Mouse (Mus musculus): ENCODE measurements around the gene Pknox2. TPM values are rescaled to one million over a fixed set of nuclear protein-coding genes. Genes with fewer than 3 reads are reported as not detected.

The Pknox2 gene
- total RNA-seq (2022): 10 to 100 TPM; 38.5 to 59.5 (median 43.0) TPM

DNA sequence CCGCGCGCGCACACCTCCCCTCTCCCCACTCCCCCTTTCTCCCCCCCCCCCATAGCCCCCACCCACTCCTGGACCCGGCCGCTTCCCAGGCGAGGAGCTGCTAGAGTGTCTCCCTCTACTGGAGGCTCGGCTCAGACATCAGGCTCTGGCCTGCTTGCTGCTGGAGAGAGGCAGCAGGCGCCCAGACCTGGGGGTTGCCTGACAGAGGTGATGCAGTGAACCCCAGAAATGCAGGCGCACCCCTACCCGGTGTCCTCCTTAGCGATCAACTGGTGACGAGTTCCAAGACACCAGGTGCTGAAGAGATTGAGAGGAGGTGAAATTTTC lies at the start of gene Pknox2:
Pknox2 (minus strand) TSS at position 49 of the 327 bp plus-strand sequence.
- DNase-seq (ENCODE audit: low spot score in 2 of 2): peak; percentile 77 to 82

DNA sequence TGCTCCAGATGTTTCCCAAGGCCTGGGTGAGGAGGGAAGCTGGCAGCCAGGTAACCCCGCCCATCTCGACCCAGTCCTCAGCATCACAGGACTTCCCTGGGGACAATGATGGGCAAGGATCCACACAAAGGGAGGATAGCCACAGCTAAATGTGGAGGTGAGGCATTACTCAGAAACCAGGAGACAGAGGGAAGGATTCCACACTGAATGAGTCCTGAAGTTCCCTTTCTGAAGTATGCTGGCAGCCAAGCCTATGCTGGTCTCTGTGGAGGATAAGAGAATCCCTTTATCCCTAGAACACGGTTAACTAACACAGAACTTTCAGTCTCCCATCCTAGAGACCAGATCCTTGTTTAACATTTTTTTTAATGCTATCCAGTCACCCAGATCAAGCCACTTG lies 40.8 kb upstream of the Pknox2 start:
- DNase-seq (ENCODE audit: low spot score in 2 of 2): no peak

DNA sequence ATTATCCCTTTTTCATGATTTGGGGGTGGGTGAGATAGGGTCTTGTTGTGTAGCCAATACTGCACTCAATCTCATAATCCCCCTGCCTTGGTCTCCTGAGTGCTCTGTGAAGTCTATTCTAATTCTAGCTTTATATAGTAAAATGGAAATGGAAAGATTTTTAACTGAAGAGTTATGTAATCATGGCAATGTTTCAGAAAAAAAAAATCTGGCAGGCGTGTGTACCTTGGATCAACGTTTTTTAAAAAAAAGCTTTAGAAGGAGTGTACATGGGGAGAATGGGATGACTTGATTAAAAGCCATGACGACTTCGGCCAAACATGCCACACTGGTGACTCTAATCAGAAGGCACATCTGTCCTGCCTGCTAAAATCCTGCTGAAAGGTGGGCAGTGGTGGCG lies 40.2 kb upstream of the Pknox2 start:
- DNase-seq (ENCODE audit: low spot score in 2 of 2): no peak

DNA sequence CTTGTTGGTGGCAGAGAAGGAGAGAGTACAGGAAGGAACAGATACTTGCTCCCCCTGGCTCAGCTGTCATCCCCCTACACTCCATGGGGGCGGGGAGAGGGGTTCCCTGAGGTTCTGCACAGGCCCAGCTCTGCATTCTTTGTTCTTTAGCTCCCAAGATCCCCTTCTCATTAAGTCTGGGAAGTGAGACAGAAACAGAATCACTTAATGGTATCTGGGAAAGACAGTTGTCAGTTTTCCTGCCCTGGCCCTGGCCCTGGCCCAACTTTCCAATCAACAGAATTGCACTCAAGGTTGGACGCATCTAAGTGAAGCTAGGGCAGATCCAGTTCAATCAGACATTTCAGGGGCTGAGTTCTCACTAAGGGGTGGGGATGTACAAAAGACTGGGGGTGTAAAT lies 36.0 kb upstream of the Pknox2 start:
- no peak for DNase-seq (ENCODE audit: low spot score in 2 of 2)

DNA sequence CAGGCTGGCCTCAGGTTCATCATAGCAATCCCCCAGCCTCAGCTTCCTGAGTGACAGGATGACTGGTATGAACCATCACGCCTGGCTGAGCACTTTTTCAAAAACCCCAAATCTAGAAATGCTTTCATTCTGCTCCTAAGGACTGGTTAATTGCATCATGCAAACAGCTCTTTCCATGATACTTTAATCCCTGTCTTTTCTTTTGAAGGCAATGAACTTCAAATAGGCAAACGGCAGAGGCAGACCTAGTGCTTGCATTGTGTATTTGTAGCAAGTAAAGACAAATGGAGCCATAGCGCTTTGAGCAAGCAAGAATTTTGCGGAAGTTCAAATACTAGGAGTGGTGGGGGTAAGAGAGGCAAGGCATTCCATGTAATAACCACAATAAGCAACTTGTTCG lies 34.4 kb upstream of the Pknox2 start:
- DNase-seq (ENCODE audit: low spot score in 2 of 2): no peak

DNA sequence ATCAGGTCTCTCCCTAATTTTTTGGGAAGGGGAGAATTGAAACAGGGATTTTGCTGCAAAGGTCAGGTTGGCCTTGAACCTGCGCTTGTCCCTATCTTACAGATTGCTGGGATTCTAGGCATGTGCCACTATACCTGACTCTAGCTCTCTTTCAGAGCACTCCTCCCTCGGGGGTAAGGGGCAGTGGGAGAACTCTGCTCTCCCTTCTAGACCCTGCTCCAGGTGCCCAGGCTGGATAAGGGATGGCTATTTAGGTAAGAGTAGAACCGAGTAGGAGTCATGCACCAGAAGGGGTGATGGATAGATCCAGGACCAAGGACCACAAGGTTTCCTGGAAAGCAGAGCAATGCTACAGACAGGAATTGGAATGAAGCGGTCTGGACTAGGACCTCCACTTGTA lies 32.4 kb upstream of the Pknox2 start:
- no peak for DNase-seq (ENCODE audit: low spot score in 2 of 2)

DNA sequence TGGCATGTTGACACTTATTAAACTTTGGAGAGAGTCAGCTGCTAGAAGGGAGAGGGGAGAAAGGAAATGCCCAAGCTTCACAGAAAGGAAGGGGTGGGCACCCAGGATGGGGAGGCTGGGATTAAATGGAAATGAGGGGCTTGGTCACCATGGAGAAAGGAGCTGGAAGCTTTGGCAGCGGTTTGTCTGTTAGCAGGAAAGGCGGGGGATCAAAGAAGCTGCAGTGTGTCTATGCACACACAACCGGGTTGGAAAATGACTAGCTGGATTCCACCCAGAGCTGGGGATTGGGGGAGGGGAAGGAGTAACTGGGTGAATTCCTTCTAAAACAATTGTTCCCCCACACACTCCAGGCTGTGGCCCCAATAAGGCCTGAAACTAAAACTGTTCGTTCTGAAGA lies 31.7 kb upstream of the Pknox2 start:
- peak; percentile 34 to 36 for DNase-seq (ENCODE audit: low spot score in 2 of 2)

DNA sequence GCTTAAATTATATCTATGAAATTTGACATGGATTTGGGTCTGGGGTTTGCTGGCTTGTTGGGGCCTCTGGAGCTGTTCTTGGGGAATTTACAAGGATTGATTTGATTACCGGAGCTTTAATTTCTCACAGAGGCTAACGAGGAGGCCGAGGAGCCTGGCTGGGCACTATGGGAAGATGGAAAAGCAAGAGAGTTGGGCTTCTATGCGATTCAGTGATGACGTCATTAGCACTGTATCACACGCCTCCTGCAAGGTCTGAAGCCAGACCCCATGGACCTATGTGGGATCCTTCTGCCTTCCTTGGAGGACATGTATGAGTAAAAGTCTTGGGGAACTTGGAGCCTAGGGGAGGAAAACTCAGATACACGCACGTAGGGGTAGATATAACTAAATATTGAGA lies 30.3 kb upstream of the Pknox2 start:
- no peak for DNase-seq (ENCODE audit: low spot score in 2 of 2)

DNA sequence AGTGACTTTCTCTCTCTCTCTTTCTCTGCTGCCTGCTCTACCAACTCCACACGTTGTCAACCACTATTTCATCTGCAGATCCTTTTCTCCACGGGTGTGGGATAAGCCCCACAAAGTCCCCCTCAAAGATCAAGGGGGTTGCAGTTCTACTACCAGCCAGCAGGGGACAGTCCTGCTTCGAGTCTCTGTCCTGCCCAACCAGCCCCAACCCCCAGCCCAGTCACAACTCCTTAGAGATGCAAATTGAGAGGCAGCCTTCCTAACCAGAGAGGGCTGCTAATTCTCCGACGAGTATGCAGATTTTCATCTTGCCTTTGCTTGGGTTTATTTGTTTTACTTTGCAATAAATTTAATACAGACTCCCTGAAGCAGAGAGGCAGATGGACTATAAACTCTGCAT lies 29.9 kb upstream of the Pknox2 start:
- DNase-seq (ENCODE audit: low spot score in 2 of 2): peak; percentile 38 to 73

DNA sequence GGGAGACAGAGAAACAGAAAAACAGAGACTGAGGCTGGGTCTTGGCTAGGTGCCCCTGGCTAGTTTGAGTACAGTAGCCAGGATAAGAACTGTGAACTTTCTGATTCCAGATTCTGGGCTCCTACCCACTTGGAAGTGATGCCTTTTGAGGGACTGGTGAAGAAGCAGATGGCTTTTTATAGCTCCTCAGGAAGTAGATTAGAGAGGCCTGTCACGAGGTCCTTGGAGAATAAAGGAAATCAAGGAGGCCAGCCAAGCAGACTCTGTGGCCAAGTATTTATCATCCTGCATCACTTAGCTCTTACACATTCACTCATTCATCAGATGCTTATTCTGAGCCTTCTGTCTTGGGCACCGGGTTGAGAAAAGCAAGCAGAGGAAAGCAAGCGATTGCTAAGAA lies 28.8 kb upstream of the Pknox2 start:
- no peak for DNase-seq (ENCODE audit: low spot score in 2 of 2)

DNA sequence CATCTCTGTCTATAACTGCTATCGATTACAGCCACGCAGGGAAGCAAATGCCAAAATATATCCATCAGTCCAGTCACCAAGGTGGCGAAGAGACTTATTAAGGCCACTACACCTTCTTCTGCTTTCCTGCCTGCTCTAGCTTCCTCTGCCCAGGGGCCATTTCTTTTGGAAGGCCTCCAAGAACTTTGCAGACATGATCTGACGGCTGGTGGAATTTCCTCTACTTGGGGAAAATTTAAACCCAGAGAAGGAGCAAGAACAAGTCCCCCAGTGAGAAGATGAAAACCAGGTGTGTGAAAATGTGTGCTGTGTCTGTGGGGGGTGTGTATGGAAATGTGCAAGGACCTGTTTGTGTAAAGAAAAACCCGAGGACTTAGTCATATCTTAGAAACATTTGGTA lies 26.2 kb upstream of the Pknox2 start:
- DNase-seq (ENCODE audit: low spot score in 2 of 2): no peak

DNA sequence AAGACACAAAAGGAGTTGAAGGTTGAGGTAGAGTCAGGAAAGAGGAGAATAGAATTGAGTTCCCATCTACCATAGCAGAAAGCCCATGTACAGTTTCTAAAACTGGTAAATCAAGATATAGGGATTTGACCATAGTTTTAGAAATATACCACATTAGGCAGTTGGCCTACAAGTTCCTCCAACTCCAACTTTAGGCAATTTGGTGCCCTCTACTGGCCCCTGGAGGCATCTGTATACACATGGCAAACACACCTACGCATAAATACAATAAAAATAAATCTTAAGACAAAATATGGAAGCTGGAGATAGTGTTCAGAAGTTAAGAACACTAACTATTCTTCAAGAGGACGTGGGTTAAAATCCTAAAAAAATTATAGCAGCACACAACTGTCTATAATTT lies 19.7 kb upstream of the Pknox2 start:
- DNase-seq (ENCODE audit: low spot score in 2 of 2): no peak

DNA sequence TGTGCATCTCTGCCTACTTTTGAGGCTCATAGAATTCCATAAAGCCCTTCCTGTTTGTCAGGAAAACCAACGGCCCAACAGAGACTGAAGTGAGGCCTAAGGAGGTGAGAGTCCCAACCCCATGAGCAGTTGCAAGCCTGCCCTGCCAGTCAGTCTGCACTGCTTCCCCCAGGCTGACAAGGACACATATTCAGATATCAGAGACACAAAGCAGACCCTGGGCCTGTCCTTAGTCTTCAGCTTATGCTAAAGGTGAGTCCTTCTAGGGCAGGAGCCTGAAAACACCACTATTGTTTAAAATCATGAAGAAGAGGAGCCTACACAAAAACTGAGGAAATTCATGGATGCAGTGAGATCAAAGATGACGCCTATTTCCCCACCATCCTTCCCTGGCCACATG lies 13.5 kb upstream of the Pknox2 start:
- no peak for DNase-seq (ENCODE audit: low spot score in 2 of 2)

DNA sequence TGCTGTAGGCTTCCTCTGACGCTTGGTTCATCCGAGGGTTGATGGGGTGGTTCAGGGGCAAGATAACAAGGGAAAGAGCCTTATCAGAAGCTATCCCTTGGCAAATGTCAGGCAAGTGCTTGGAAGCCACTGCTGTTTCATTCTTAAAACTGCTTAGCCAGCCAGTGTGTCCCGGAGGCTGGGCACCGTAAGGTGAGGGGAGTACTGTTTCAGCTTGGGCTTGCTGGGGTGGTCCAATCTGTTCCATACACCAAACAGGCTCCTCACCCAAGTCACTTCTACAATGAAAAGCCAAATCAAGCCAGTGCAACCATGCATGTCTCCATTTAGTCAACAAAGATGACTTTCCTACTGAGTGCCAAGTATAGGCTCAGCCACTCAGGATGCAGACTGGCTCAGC lies 679 bp upstream of the Pknox2 start:
- DNase-seq (ENCODE audit: low spot score in 2 of 2): no peak

DNA sequence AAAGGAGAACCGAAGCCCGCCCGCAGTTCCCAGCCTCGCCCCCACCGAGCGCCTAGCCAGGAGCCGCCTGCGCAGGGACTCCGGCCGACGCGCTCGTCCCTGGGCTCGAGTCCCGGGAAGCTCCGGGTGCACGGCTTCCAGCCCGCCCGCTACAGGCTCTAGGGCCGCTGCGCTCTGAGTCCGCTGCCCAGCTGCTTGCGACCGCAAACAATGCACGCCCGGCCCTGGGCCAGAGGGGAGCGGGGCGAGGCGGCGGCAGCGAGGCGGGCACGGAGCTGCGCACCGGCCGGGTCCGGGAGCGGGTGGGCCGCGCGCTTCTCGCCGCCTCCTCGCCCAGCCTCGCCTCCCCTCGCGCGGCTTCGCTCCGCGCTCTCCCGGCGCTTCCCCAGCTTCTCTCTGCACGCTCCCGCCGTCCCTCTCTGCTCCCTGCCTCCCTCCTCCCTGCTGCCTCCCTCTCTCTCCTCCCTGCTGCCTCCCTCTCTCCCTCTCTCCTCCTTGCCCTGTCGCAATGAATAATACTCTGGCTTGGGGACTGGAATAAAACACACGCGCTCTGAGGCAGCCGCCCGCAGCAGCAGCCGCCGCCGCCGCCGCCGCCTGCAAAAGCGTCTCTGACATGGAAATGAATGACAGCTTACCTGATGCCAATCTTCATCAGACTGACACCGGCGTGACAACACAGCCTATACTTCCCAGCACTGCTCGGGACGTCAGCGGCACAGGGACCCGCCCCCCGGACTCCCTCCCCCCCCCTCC lies 426 bp downstream of the Pknox2 start:
- DNase-seq (ENCODE audit: low spot score in 2 of 2): peak; percentile 77 to 80

DNA sequence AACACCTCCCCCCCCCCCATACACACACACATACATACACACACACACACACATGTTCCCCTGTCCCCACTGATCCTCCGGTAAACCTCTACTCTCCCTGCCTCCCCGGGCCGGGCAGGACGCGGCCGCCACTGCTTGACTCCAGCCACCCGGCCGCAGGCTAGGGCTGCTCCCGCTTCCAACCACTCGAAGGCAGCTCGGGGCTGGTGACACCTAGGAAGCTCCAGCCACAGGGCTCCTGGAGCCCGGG lies 929 bp downstream of the Pknox2 start:
- no peak for DNase-seq (ENCODE audit: low spot score in 2 of 2)

DNA sequence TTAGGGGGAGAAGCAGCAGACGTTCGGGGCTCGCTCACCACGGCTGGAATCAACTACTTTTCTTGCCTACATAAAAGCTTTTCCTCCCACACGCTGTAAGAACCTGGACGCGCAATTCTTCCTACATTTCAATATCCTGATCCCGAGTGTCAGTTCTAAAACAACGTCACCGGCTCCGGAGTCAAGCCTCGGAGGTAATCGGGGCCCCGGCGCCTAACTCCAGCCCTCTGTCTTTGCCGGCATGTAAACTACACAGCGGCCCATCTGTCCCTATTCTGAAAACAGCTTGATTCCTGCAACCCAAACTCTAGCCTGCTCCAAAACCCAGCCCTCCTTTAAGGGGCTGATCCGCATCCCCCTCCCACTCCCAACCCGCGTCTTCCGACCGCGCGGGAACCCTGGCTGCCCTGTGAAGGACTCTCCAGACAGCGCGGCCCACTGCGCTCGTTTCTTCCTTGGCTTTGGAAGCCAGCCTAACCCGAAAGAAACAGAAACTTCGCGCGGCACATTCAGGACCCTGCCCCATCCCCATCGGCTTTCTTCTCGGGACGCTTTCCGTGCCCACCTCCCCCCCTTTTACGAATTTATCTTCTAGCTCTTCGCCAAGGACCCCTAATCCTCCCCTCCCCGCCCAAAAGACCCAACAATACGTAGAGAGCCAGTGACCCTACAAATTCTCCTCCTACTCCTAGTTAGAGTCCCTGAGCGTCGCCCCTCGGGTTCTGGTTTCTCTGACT lies 1.4 kb downstream of the Pknox2 start:
- peak; percentile 43 to 49 for DNase-seq (ENCODE audit: low spot score in 2 of 2)

DNA sequence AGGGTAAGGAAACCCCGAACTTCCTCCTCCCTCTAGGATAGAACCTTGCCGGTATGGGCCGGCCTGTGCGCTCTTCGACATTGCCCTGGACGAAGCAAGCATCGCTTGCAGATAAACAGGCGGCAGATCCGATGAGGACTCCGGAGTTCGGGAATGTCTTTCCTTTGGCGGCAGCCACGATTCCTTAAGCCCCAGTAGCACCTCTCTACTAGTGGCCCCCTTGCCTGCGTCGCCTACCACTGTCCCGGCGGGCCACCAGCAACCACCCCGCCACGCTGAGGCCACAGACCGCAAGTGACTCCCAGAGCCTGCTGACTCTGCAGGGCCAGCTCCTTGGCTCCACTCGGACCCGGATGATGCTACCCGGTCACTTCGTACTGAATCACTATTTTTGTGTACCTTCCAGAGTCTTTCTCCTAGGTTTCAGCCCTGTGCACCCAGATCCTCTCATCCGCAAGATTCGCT lies 2.0 kb downstream of the Pknox2 start:
- no peak for DNase-seq (ENCODE audit: low spot score in 2 of 2)

DNA sequence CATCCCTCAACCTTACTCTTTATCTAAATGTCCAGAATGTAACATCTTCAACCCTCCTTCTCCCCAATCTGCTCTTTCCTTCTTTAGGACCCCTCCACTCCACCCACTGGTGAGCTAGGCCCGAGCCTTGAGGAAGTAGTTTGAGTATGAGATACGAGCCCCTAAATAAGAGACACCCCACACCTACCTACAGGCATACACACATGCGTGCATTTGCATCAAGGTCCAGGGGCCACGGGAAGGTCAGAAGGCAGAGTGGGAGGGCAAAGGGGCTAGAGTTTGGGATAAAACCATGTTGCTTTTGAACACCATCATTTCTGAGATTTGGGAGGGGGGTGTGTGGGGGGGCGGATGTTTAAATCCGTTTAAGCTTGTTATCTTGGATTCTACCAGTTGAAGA lies 2.5 kb downstream of the Pknox2 start:
- DNase-seq (ENCODE audit: low spot score in 2 of 2): no peak

DNA sequence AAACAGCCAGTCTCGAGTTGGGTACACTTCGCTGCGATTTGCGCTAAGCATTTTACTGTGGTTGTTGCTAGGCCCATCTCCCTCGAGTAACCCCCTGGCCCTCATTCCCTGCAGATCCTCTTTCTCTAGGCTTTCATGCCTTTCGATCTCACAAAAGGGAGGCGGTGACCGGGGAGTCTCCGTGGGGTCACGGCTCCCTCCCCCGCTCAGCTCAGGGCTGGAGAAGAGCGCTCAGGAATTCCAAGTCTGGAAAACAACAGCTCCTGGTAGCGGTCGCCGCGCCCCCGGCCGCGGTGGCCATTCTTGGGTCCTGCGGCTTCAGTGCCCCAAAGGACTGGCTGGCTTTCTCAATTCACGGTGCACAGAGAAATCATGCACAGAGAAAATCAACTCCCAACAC lies 3.0 kb downstream of the Pknox2 start:
- DNase-seq (ENCODE audit: low spot score in 2 of 2): no peak

DNA sequence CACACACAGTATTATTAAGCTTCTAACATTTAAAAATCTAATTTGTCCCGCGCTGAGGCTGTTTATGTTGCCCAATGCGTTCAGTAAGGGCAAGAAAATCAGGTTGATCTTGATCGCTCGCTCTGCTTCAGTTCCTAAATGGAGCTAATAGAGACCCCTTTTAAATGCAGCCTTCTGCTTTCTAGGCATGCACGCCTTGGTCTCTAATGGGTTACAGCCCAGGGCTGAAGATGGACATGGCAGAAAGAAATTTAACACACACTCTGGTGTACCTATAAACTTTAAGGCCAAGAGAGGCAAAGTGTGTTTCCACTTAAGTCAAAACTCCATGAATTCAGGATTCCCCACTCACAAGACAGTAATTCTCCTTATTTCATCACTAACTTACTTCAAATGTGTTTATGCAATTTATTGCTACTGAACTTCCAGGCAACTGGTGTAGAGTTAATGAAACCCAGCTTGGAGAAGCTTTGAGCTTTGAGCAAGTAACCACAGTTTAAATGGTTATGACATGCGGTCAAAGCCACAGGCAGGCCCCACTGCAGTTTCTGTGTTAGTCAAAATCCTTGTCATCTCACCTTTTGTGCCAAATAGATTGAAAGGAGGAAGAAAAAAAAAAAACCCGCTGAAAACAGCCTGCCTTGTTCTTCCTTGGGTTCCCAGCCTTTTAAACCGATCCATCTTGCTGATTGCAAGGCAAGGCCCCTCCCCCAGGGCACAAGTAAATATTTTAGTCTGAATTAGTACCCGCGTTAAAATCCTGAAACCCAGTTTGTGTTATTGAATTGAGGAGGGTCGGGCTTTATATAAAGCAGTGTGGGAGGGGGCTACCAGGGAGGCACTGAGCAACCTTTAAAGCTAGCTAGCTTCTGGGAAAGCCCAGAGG lies 3.9 kb downstream of the Pknox2 start:
- no peak for DNase-seq (ENCODE audit: low spot score in 2 of 2)

DNA sequence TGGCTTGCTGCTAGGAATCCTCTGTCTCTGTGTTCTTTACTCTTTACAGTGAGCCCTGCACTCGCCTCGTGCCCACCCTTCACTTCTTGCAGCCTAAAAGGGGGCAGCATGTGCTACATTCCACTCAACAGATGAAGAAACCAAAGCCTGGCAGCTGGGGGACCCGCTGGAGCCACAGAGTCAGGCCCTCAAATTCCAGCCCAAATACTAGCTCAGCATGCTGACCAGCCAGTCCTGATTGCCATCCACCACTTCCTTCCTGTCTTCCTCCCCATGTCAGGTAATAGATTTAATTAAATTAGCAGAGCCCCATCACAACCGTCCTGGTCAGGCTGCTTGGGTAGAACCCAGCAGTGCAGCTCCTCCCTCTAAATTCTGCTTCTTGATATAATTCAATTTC lies 5.1 kb downstream of the Pknox2 start:
- no peak for DNase-seq (ENCODE audit: low spot score in 2 of 2)

Measured in layer of hippocampus, adult 8-10 months (tissue).